Mouse (Mus musculus) adrenal gland, adult 18-20 months (tissue): ENCODE data around the gene Lmo1. TPM values are rescaled to one million over a fixed set of nuclear protein-coding genes. Genes with fewer than 3 reads are reported as not detected.

Experiments
- DNase-seq, 2 experiments: peaks; one replicate each; pipeline ENCODE4 v3.0.0; 2021 to 2022; ENCODE audit warnings: low spot score in 2 of 2
- total RNA-seq, 2 experiments: library from RNA; stranded (reverse); gene quantifications; 1 replicate in 1 of 2; 2 replicates in 1 of 2; pipeline ENCODE4 v1.2.3; 2021

The Lmo1 gene
- total RNA-seq, 2 experiments from 2014 or later, result 2.8 to 7.6 TPM

- DNase-seq, result no peak
Measured at GRCm38 (mm10) chr7:109175670-109176625, 941 bp upstream of the Lmo1 start.

- DNase-seq, result peak in 1 of 2 experiments; percentile 23
Measured at GRCm38 (mm10) chr7:109174337-109174948, 564 bp downstream of the Lmo1 start.

- DNase-seq, result no peak
Measured at GRCm38 (mm10) chr7:109171874-109172273, 3.1 kb downstream of the Lmo1 start.

- peak; percentile 85 to 89 for DNase-seq
Measured at GRCm38 (mm10) chr7:109170441-109170820, 4.6 kb downstream of the Lmo1 start.

GRCm38 (mm10) chr7:109169505-109170440 lies 5.2 kb downstream of the Lmo1 start:
- peak; percentile 34 to 42 for DNase-seq

- DNase-seq, result no peak
Measured at GRCm38 (mm10) chr7:109168716-109169115, 6.3 kb downstream of the Lmo1 start.

- no peak for DNase-seq
Measured at GRCm38 (mm10) chr7:109165931-109166585, 8.9 kb downstream of the Lmo1 start.

- DNase-seq, result no peak
Measured at GRCm38 (mm10) chr7:109154331-109154730, 20.7 kb downstream of the Lmo1 start.

GRCm38 (mm10) chr7:109153538-109153937 lies 21.5 kb downstream of the Lmo1 start:
- DNase-seq, result no peak

GRCm38 (mm10) chr7:109151088-109151487 lies 23.9 kb downstream of the Lmo1 start:
- DNase-seq, result no peak

- DNase-seq, result no peak
Measured at GRCm38 (mm10) chr7:109145211-109145610, 29.8 kb downstream of the Lmo1 start.

GRCm38 (mm10) chr7:109144705-109145104 lies 30.3 kb downstream of the Lmo1 start:
- no peak for DNase-seq

GRCm38 (mm10) chr7:109142564-109142963 lies 32.4 kb downstream of the Lmo1 start:
- peak; percentile 35 to 58 for DNase-seq

GRCm38 (mm10) chr7:109141753-109142152 lies 33.3 kb downstream of the Lmo1 start:
- no peak for DNase-seq

- no peak for DNase-seq
Measured at GRCm38 (mm10) chr7:109141054-109141453, 34.0 kb downstream of the Lmo1 start.

- peak; percentile 79 to 86 for DNase-seq
Measured at GRCm38 (mm10) chr7:109139405-109139804, 35.6 kb downstream of the Lmo1 start.

- no peak for DNase-seq
Measured at GRCm38 (mm10) chr7:109137441-109137840, 37.6 kb downstream of the Lmo1 start.

GRCm38 (mm10) chr7:109131565-109131964 lies 43.4 kb downstream of the Lmo1 start:
- no peak for DNase-seq

GRCm38 (mm10) chr7:109129946-109130686 lies 44.9 kb downstream of the Lmo1 start:
- no peak for DNase-seq

- peak in 1 of 2 experiments; percentile 18 for DNase-seq
Measured at GRCm38 (mm10) chr7:109129442-109129841, 45.6 kb downstream of the Lmo1 start.
